Mouse (Mus musculus) forebrain, postnatal 0 days (tissue): Measurements from ENCODE around the gene Snd1. TPM values are rescaled to one million over a fixed set of nuclear protein-coding genes. Genes with fewer than 3 reads are reported as not detected.

Source experiments
- ATAC-seq: fragments of 200-750 bp; cut with Nextera tagmentation; 2 replicates; pipeline ENCODE4 v1.8.0; 2017; ENCODE audit warnings: mild to moderate bottlenecking, moderate library complexity
- DNase-seq: peaks from one replicate; pipeline ENCODE4 v3.0.0-alpha.2; 2015
- H3K27ac ChIP-seq: fragments of 300-500 bp; sonication (generic); 2 replicates; pipeline ENCODE4 v1.5.1; 2014; ENCODE audit warnings: low read depth, mild to moderate bottlenecking, antibody characterized with exemption, low read length, moderate library complexity, mixed read lengths
- H3K27me3 ChIP-seq: fragments of 300-500 bp; sonication (generic); 2 replicates; pipeline ENCODE4 v1.6.1; 2014; ENCODE audit warnings: mild to moderate bottlenecking, low read length, mixed read lengths; ENCODE audit not compliant: insufficient read depth
- H3K36me3 ChIP-seq: fragments of 300-500 bp; sonication (generic); 2 replicates; pipeline ENCODE4 v1.6.1; 2014; ENCODE audit warnings: mild to moderate bottlenecking, moderate library complexity; ENCODE audit not compliant: insufficient read depth
- H3K4me1 ChIP-seq: fragments of 300-500 bp; sonication (generic); 2 replicates; pipeline ENCODE4 v1.6.1; 2014; ENCODE audit warnings: antibody characterized with exemption; ENCODE audit not compliant: insufficient read depth
- H3K4me2 ChIP-seq: fragments of 300-500 bp; sonication (generic); 2 replicates; pipeline ENCODE4 v1.6.1; 2014; ENCODE audit warnings: low read depth, mild to moderate bottlenecking, moderate library complexity
- H3K4me3 ChIP-seq: fragments of 300-500 bp; sonication (generic); 2 replicates; pipeline ENCODE4 v1.5.1; 2014; ENCODE audit warnings: low read depth, low read length, mixed read lengths
- H3K9ac ChIP-seq: fragments of 300-500 bp; sonication (generic); 2 replicates; pipeline ENCODE4 v1.6.1; 2014; ENCODE audit warnings: mild to moderate bottlenecking
- H3K9me3 ChIP-seq: fragments of 300-500 bp; sonication (generic); 2 replicates; pipeline ENCODE4 v1.6.1; 2016; ENCODE audit warnings: low read length
- CTCF ChIP-seq: sonication (generic); IDR thresholded peaks from 2 replicates; pipeline ENCODE4 v1.5.1; 2016; ENCODE audit warnings: antibody characterized with exemption, control low read depth, low read depth
- whole genome bisulfite sequencing: fragments of 180-500 bp; shearing (Covaris S2); extraction: QIAGEN DNeasy Blood & Tissue Kit; methylation state at CpG from one replicate; pipeline ENCODE4 v1.1.7; 2014; 5-methylcytosine and 5-hydroxymethylcytosine counted together
- polyA plus RNA-seq: library from polyadenylated mRNA; unstranded; fragments of >200 nt; fragmentation: Nextera tagmentation; extraction: Ambion mirVana; gene quantifications from 2 replicates; pipeline ENCODE4 v1.2.1, GENCODE M21; 2015
- total RNA-seq: library from RNA; depleted of rRNA; stranded (reverse); fragments of >200 nt; gene quantifications from 2 replicates; pipeline ENCODE4 v1.2.3, GENCODE M21; 2014

Gene Snd1
- total and polyA plus RNA-seq, 2 experiments from 2014 or later = 72.4 to 90.8 TPM

- H3K9ac ChIP-seq = no peak overlapping the region
- H3K36me3 ChIP-seq = no peaks in the 10 kb centered on the region
- no peak overlapping the region for H3K4me2 ChIP-seq
- no peak overlapping the region for H3K4me3 ChIP-seq
- WGBS = 78% methylated on average over 2 of the region's 2 CpGs
- no peak for ATAC-seq
- H3K9me3 ChIP-seq = no peaks in the 10 kb centered on the region
- no peak for TF ChIP-seq CTCF
- H3K27ac ChIP-seq = no peak overlapping the region
- no peaks in the 10 kb centered on the region for H3K4me1 ChIP-seq
- DNase-seq = no peak
- no peaks in the 10 kb centered on the region for H3K27me3 ChIP-seq
Observed at GRCm38 (mm10) chr6:28857198-28858180, 382.6 kb downstream of the Snd1 start.

- WGBS = 91% methylated on average over 2 of the region's 2 CpGs
- H3K27ac ChIP-seq = no peak overlapping the region
- no peaks in the 10 kb centered on the region for H3K36me3 ChIP-seq
- no peaks in the 10 kb centered on the region for H3K4me1 ChIP-seq
- no peak for TF ChIP-seq CTCF
- no peak overlapping the region for H3K4me2 ChIP-seq
- ATAC-seq (no peak), DNase-seq (no peak)
- H3K9me3 ChIP-seq = no peaks in the 10 kb centered on the region
- H3K27me3 ChIP-seq = no peaks in the 10 kb centered on the region
- no peak overlapping the region for H3K4me3 ChIP-seq
- H3K9ac ChIP-seq = no peak overlapping the region
Observed at GRCm38 (mm10) chr6:28859094-28859493, 384.2 kb downstream of the Snd1 start.

GRCm38 (mm10) chr6:28860450-28860849, 385.5 kb downstream of the Snd1 start:
- DNase-seq (no peak), ATAC-seq (no peak)
- WGBS = 40% methylated on average over 2 of the region's 2 CpGs
- no peak overlapping the region for H3K4me2 ChIP-seq
- no peak overlapping the region for H3K9ac ChIP-seq
- H3K4me1 ChIP-seq = peaks cover 7% of the 10 kb centered on the region; the same call in 1 of the 2 replicates
- H3K27ac ChIP-seq = no peak overlapping the region
- H3K36me3 ChIP-seq = no peaks in the 10 kb centered on the region
- no peaks in the 10 kb centered on the region for H3K27me3 ChIP-seq
- no peak for TF ChIP-seq CTCF
- H3K9me3 ChIP-seq = no peaks in the 10 kb centered on the region
- H3K4me3 ChIP-seq = no peak overlapping the region

- Histone ChIP-seq H3K4me1 (peaks cover 8% of the 10 kb centered on the region; the same call in 1 of the 2 replicates), H3K9me3 (no peaks in the 10 kb centered on the region), H3K4me3 (no peak overlapping the region), H3K4me2 (no peak overlapping the region), H3K27me3 (no peaks in the 10 kb centered on the region), H3K9ac (no peak overlapping the region), H3K27ac (no peak overlapping the region), H3K36me3 (no peaks in the 10 kb centered on the region)
- DNase-seq (no peak), ATAC-seq (no peak)
- 22% methylated on average over 2 of the region's 2 CpGs for WGBS
- TF ChIP-seq CTCF = no peak
Observed at GRCm38 (mm10) chr6:28860922-28861321, 386.0 kb downstream of the Snd1 start.

- H3K4me3 ChIP-seq = no peak overlapping the region
- H3K36me3 ChIP-seq = no peaks in the 10 kb centered on the region
- ATAC-seq (no peak), DNase-seq (no peak)
- H3K4me1 ChIP-seq = peaks cover 8% of the 10 kb centered on the region; the same call in 1 of the 2 replicates
- 84% methylated on average over 8 of the region's 8 CpGs for WGBS
- no peaks in the 10 kb centered on the region for H3K27me3 ChIP-seq
- no peak overlapping the region for H3K4me2 ChIP-seq
- no peak overlapping the region for H3K9ac ChIP-seq
- no peak overlapping the region for H3K27ac ChIP-seq
- no peaks in the 10 kb centered on the region for H3K9me3 ChIP-seq
- no peak for TF ChIP-seq CTCF
Observed at GRCm38 (mm10) chr6:28862304-28862703, 387.4 kb downstream of the Snd1 start.

GRCm38 (mm10) chr6:28864684-28865083, 389.7 kb downstream of the Snd1 start:
- H3K9ac ChIP-seq = 0 out of 2 replicates have a peak overlapping the region, but pooled peaks have one; percentile 2
- peak; percentile 88 for ATAC-seq
- peak; percentile 73 for DNase-seq
- no peak for TF ChIP-seq CTCF
- no peaks in the 10 kb centered on the region for H3K9me3 ChIP-seq
- peaks cover 8% of the 10 kb centered on the region; the same call in 1 of the 2 replicates for H3K4me1 ChIP-seq
- H3K27me3 ChIP-seq = no peaks in the 10 kb centered on the region
- no peaks in the 10 kb centered on the region for H3K36me3 ChIP-seq
- WGBS = 12% methylated on average over 5 of the region's 5 CpGs
- H3K4me2 ChIP-seq = no peak overlapping the region
- H3K27ac ChIP-seq = peak overlapping the region; percentile 51; the same call in 1 of the 2 replicates
- no peak overlapping the region for H3K4me3 ChIP-seq

GRCm38 (mm10) chr6:28865112-28865511, 390.2 kb downstream of the Snd1 start:
- TF ChIP-seq CTCF = no peak
- WGBS = 18% methylated on average over 10 of the region's 10 CpGs
- Histone ChIP-seq H3K9ac (0 out of 2 replicates have a peak overlapping the region, but pooled peaks have one; percentile 2), H3K4me2 (no peak overlapping the region), H3K4me1 (peaks cover 8% of the 10 kb centered on the region; the same call in 1 of the 2 replicates), H3K36me3 (no peaks in the 10 kb centered on the region), H3K4me3 (no peak overlapping the region), H3K9me3 (no peaks in the 10 kb centered on the region), H3K27me3 (no peaks in the 10 kb centered on the region), H3K27ac (peak overlapping the region; percentile 51; the same call in 1 of the 2 replicates)
- ATAC-seq (peak; percentile 62), DNase-seq (no peak)
